Mouse (Mus musculus): Measurements from ENCODE around the gene Tshz2. TPM values are rescaled to one million over a fixed set of nuclear protein-coding genes. Genes with fewer than 3 reads are reported as not detected.

Gene Tshz2
- polyA plus RNA-seq, 1 experiment from 2014 or later = 1.3 TPM

GRCm38 (mm10) chr2:169699862-169700511 lies 67.2 kb downstream of the Tshz2 start:
- Histone ChIP-seq H3K27me3 (ENCODE audit: control insufficient read depth, insufficient read depth, low read length) (no peaks in the 10 kb centered on the region), H3K36me3 (ENCODE audit: control insufficient read depth, insufficient read depth, low read length) (no peaks in the 10 kb centered on the region), H3K4me1 (ENCODE audit: control insufficient read depth, insufficient read depth, low read length) (no peaks in the 10 kb centered on the region), H3K9me3 (ENCODE audit: control insufficient read depth, low read length) (no peaks in the 10 kb centered on the region), H3K4me2 (no peak overlapping the region), H3K4me3 (ENCODE audit: low read depth, low read length) (no peak overlapping the region), H3K27ac (ENCODE audit: low read depth, low read length) (no peak overlapping the region), H3K9ac (ENCODE audit: low read length) (no peak overlapping the region)
- WGBS = 89% methylated on average over 7 of the region's 7 CpGs
- DNase-seq (ENCODE audit: low spot score, missing footprints) (no peak), ATAC-seq (ENCODE audit: low FRiP score) (no peak)

- Histone ChIP-seq H3K4me3 (ENCODE audit: low read depth, low read length) (no peak overlapping the region), H3K9me3 (ENCODE audit: control insufficient read depth, low read length) (no peaks in the 10 kb centered on the region), H3K27me3 (ENCODE audit: control insufficient read depth, insufficient read depth, low read length) (no peaks in the 10 kb centered on the region), H3K36me3 (ENCODE audit: control insufficient read depth, insufficient read depth, low read length) (no peaks in the 10 kb centered on the region), H3K4me2 (no peak overlapping the region), H3K9ac (ENCODE audit: low read length) (no peak overlapping the region), H3K4me1 (ENCODE audit: control insufficient read depth, insufficient read depth, low read length) (no peaks in the 10 kb centered on the region), H3K27ac (ENCODE audit: low read depth, low read length) (no peak overlapping the region)
- no peak for ATAC-seq (ENCODE audit: low FRiP score)
- DNase-seq (ENCODE audit: low spot score, missing footprints) = peak; percentile 76
- 72% methylated on average over 15 of the region's 15 CpGs for WGBS
Measured at GRCm38 (mm10) chr2:169702725-169703486, 70.1 kb downstream of the Tshz2 start.

- Histone ChIP-seq H3K4me3 (ENCODE audit: low read depth, low read length) (no peak overlapping the region), H3K27me3 (ENCODE audit: control insufficient read depth, insufficient read depth, low read length) (no peaks in the 10 kb centered on the region), H3K4me1 (ENCODE audit: control insufficient read depth, insufficient read depth, low read length) (no peaks in the 10 kb centered on the region), H3K9ac (ENCODE audit: low read length) (no peak overlapping the region), H3K36me3 (ENCODE audit: control insufficient read depth, insufficient read depth, low read length) (no peaks in the 10 kb centered on the region), H3K4me2 (no peak overlapping the region), H3K9me3 (ENCODE audit: control insufficient read depth, low read length) (no peaks in the 10 kb centered on the region), H3K27ac (ENCODE audit: low read depth, low read length) (no peak overlapping the region)
- 67% methylated on average over 18 of the region's 18 CpGs for WGBS
- DNase-seq (ENCODE audit: low spot score, missing footprints) (peak; percentile 39), ATAC-seq (ENCODE audit: low FRiP score) (no peak)
Measured at GRCm38 (mm10) chr2:169721793-169722326, 89.0 kb downstream of the Tshz2 start.

GRCm38 (mm10) chr2:169722341-169722740 lies 89.5 kb downstream of the Tshz2 start:
- DNase-seq (ENCODE audit: low spot score, missing footprints) (peak; percentile 84), ATAC-seq (ENCODE audit: low FRiP score) (no peak)
- H3K36me3 ChIP-seq (ENCODE audit: control insufficient read depth, insufficient read depth, low read length) = no peaks in the 10 kb centered on the region
- no peaks in the 10 kb centered on the region for H3K27me3 ChIP-seq (ENCODE audit: control insufficient read depth, insufficient read depth, low read length)
- 89% methylated on average over 6 of the region's 6 CpGs for WGBS
- no peak overlapping the region for H3K4me2 ChIP-seq
- no peak overlapping the region for H3K27ac ChIP-seq (ENCODE audit: low read depth, low read length)
- H3K9me3 ChIP-seq (ENCODE audit: control insufficient read depth, low read length) = no peaks in the 10 kb centered on the region
- H3K4me1 ChIP-seq (ENCODE audit: control insufficient read depth, insufficient read depth, low read length) = no peaks in the 10 kb centered on the region
- no peak overlapping the region for H3K9ac ChIP-seq (ENCODE audit: low read length)
- H3K4me3 ChIP-seq (ENCODE audit: low read depth, low read length) = no peak overlapping the region

GRCm38 (mm10) chr2:169723645-169724462 lies 91.0 kb downstream of the Tshz2 start:
- H3K4me2 ChIP-seq = no peak overlapping the region
- H3K9me3 ChIP-seq (ENCODE audit: control insufficient read depth, low read length) = no peaks in the 10 kb centered on the region
- ATAC-seq (ENCODE audit: low FRiP score) = no peak
- no peaks in the 10 kb centered on the region for H3K27me3 ChIP-seq (ENCODE audit: control insufficient read depth, insufficient read depth, low read length)
- peak; percentile 79 for DNase-seq (ENCODE audit: low spot score, missing footprints)
- H3K4me1 ChIP-seq (ENCODE audit: control insufficient read depth, insufficient read depth, low read length) = no peaks in the 10 kb centered on the region; the same call in 1 of the 2 replicates
- H3K9ac ChIP-seq (ENCODE audit: low read length) = no peak overlapping the region
- H3K36me3 ChIP-seq (ENCODE audit: control insufficient read depth, insufficient read depth, low read length) = no peaks in the 10 kb centered on the region
- H3K4me3 ChIP-seq (ENCODE audit: low read depth, low read length) = no peak overlapping the region
- H3K27ac ChIP-seq (ENCODE audit: low read depth, low read length) = no peak overlapping the region
- 82% methylated on average over 24 of the region's 24 CpGs for WGBS

GRCm38 (mm10) chr2:169728651-169729280 lies 96.0 kb downstream of the Tshz2 start:
- no peaks in the 10 kb centered on the region for H3K27me3 ChIP-seq (ENCODE audit: control insufficient read depth, insufficient read depth, low read length)
- H3K4me1 ChIP-seq (ENCODE audit: control insufficient read depth, insufficient read depth, low read length) = no peaks in the 10 kb centered on the region; the same call in 1 of the 2 replicates
- H3K4me3 ChIP-seq (ENCODE audit: low read depth, low read length) = no peak overlapping the region
- peak; percentile 76 for DNase-seq (ENCODE audit: low spot score, missing footprints)
- H3K27ac ChIP-seq (ENCODE audit: low read depth, low read length) = no peak overlapping the region
- no peaks in the 10 kb centered on the region for H3K9me3 ChIP-seq (ENCODE audit: control insufficient read depth, low read length)
- no peak for ATAC-seq (ENCODE audit: low FRiP score)
- H3K36me3 ChIP-seq (ENCODE audit: control insufficient read depth, insufficient read depth, low read length) = no peaks in the 10 kb centered on the region
- no peak overlapping the region for H3K4me2 ChIP-seq
- H3K9ac ChIP-seq (ENCODE audit: low read length) = no peak overlapping the region
- 72% methylated on average over 16 of the region's 16 CpGs for WGBS

GRCm38 (mm10) chr2:169730551-169730996 lies 97.8 kb downstream of the Tshz2 start:
- Histone ChIP-seq H3K36me3 (ENCODE audit: control insufficient read depth, insufficient read depth, low read length) (no peaks in the 10 kb centered on the region), H3K27ac (ENCODE audit: low read depth, low read length) (no peak overlapping the region), H3K27me3 (ENCODE audit: control insufficient read depth, insufficient read depth, low read length) (no peaks in the 10 kb centered on the region), H3K4me2 (no peak overlapping the region), H3K4me3 (ENCODE audit: low read depth, low read length) (no peak overlapping the region), H3K4me1 (ENCODE audit: control insufficient read depth, insufficient read depth, low read length) (peaks cover 4% of the 10 kb centered on the region), H3K9me3 (ENCODE audit: control insufficient read depth, low read length) (no peaks in the 10 kb centered on the region), H3K9ac (ENCODE audit: low read length) (no peak overlapping the region)
- ATAC-seq (ENCODE audit: low FRiP score) (no peak), DNase-seq (ENCODE audit: low spot score, missing footprints) (peak; percentile 6)
- WGBS = 70% methylated on average over 7 of the region's 7 CpGs

GRCm38 (mm10) chr2:169734053-169734452 lies 101.2 kb downstream of the Tshz2 start:
- peak; percentile 69 for DNase-seq (ENCODE audit: low spot score, missing footprints)

More at GRCm38 (mm10) chr2:169734053-169734452, 101.2 kb downstream of the Tshz2 start:
- Histone ChIP-seq H3K9ac (ENCODE audit: low read length) (no peak overlapping the region), H3K4me2 (no peak overlapping the region), H3K4me3 (ENCODE audit: low read depth, low read length) (no peak overlapping the region), H3K9me3 (ENCODE audit: control insufficient read depth, low read length) (no peaks in the 10 kb centered on the region), H3K36me3 (ENCODE audit: control insufficient read depth, insufficient read depth, low read length) (no peaks in the 10 kb centered on the region), H3K4me1 (ENCODE audit: control insufficient read depth, insufficient read depth, low read length) (peaks cover 4% of the 10 kb centered on the region), H3K27me3 (ENCODE audit: control insufficient read depth, insufficient read depth, low read length) (no peaks in the 10 kb centered on the region), H3K27ac (ENCODE audit: low read depth, low read length) (no peak overlapping the region)
- ATAC-seq (ENCODE audit: low FRiP score) = no peak
- WGBS = 71% methylated on average over 7 of the region's 7 CpGs

Measured in midbrain, embryonic 11.5 days (tissue).